Mouse (Mus musculus) heart, postnatal 4 days (tissue): Measurements from ENCODE around the gene Parp14. TPM values are rescaled to one million over a fixed set of nuclear protein-coding genes. Genes with fewer than 3 reads are reported as not detected.

ENCODE experiments used
- DNase-seq: peaks from one replicate; pipeline ENCODE4 v3.0.0; 2021
- total RNA-seq, 2 experiments: library from RNA; stranded (reverse); gene quantifications; 2 replicates each; pipeline ENCODE4 v1.2.3; 2021

Gene Parp14
- total RNA-seq, 2 experiments from 2014 or later = 5.2 to 5.4 TPM

- DNase-seq = no peak
Measured at GRCm38 (mm10) chr16:35869656-35870055, 1.7 kb downstream of the Parp14 start.

- DNase-seq = no peak
Measured at GRCm38 (mm10) chr16:35869126-35869525, 2.2 kb downstream of the Parp14 start.

- no peak for DNase-seq
Measured at GRCm38 (mm10) chr16:35867726-35868125, 3.6 kb downstream of the Parp14 start.

GRCm38 (mm10) chr16:35862057-35862456 lies 9.3 kb downstream of the Parp14 start:
- no peak for DNase-seq

GRCm38 (mm10) chr16:35860236-35860635 lies 11.1 kb downstream of the Parp14 start:
- DNase-seq = no peak

- DNase-seq = no peak
Measured at GRCm38 (mm10) chr16:35856766-35857165, 14.6 kb downstream of the Parp14 start.

GRCm38 (mm10) chr16:35855846-35856245 lies 15.5 kb downstream of the Parp14 start:
- DNase-seq = no peak

GRCm38 (mm10) chr16:35847138-35847537 lies 24.2 kb downstream of the Parp14 start:
- no peak for DNase-seq

- DNase-seq = peak; percentile 52
Measured at GRCm38 (mm10) chr16:35839680-35840079, 31.7 kb downstream of the Parp14 start.

GRCm38 (mm10) chr16:35834653-35835052 lies 36.7 kb downstream of the Parp14 start:
- DNase-seq = no peak

- DNase-seq = no peak
Measured at GRCm38 (mm10) chr16:35832926-35833325, 38.4 kb downstream of the Parp14 start.

GRCm38 (mm10) chr16:35829999-35830398 lies 41.3 kb downstream of the Parp14 start:
- DNase-seq = peak; percentile 28

GRCm38 (mm10) chr16:35817255-35818089 lies 53.9 kb downstream of the Parp14 start:
- peak; percentile 88 for DNase-seq

GRCm38 (mm10) chr16:35813119-35813518 lies 58.2 kb downstream of the Parp14 start:
- DNase-seq = no peak

- no peak for DNase-seq
Measured at GRCm38 (mm10) chr16:35808838-35809237, 62.5 kb downstream of the Parp14 start.

- DNase-seq = no peak
Measured at GRCm38 (mm10) chr16:35807663-35807992, 63.7 kb downstream of the Parp14 start.

GRCm38 (mm10) chr16:35806973-35807662 lies 64.2 kb downstream of the Parp14 start:
- no peak for DNase-seq

- DNase-seq = no peak
Measured at GRCm38 (mm10) chr16:35803723-35804122, 67.6 kb downstream of the Parp14 start.

GRCm38 (mm10) chr16:35802163-35802562 lies 69.2 kb downstream of the Parp14 start:
- DNase-seq = no peak

GRCm38 (mm10) chr16:35791962-35792521 lies 79.3 kb downstream of the Parp14 start:
- no peak for DNase-seq

GRCm38 (mm10) chr16:35788330-35788729 lies 83.0 kb downstream of the Parp14 start:
- peak; percentile 29 for DNase-seq

GRCm38 (mm10) chr16:35787568-35788189 lies 83.7 kb downstream of the Parp14 start:
- no peak for DNase-seq

- no peak for DNase-seq
Measured at GRCm38 (mm10) chr16:35787163-35787562, 84.2 kb downstream of the Parp14 start.
